Mouse (Mus musculus): ENCODE data around the gene Eif4g3.

The Eif4g3 gene

GRCm38 (mm10) chr4:137991240-137991639, 1.6 kb upstream of the Eif4g3 start:
- DNase-seq = no peak

GRCm38 (mm10) chr4:137993291-137993758, 503 bp downstream of the Eif4g3 start:
- DNase-seq = peak; percentile 100

GRCm38 (mm10) chr4:137993821-137994561, 1.2 kb downstream of the Eif4g3 start:
- DNase-seq = peak; percentile 72

GRCm38 (mm10) chr4:137994562-137995336, 1.9 kb downstream of the Eif4g3 start:
- DNase-seq = no peak

GRCm38 (mm10) chr4:137995399-137995798, 2.6 kb downstream of the Eif4g3 start:
- DNase-seq = peak; percentile 51

GRCm38 (mm10) chr4:137998232-137998631, 5.4 kb downstream of the Eif4g3 start:
- no peak for DNase-seq

GRCm38 (mm10) chr4:138000682-138001081, 7.9 kb downstream of the Eif4g3 start:
- peak; percentile 75 for DNase-seq

- peak; percentile 52 for DNase-seq
These were observed 11.2 kb downstream of the Eif4g3 start for GRCm38 (mm10) chr4:138003909-138004610.

GRCm38 (mm10) chr4:138005781-138006180, 13.0 kb downstream of the Eif4g3 start:
- no peak for DNase-seq

GRCm38 (mm10) chr4:138006951-138007613, 14.3 kb downstream of the Eif4g3 start:
- DNase-seq = no peak

GRCm38 (mm10) chr4:138008646-138009045, 15.8 kb downstream of the Eif4g3 start:
- peak; percentile 56 for DNase-seq

- DNase-seq = no peak
These were observed 17.1 kb downstream of the Eif4g3 start for GRCm38 (mm10) chr4:138009786-138010502.

GRCm38 (mm10) chr4:138013723-138014479, 21.1 kb downstream of the Eif4g3 start:
- DNase-seq = no peak

- no peak for DNase-seq
These were observed 23.1 kb downstream of the Eif4g3 start for GRCm38 (mm10) chr4:138015966-138016365.

GRCm38 (mm10) chr4:138017085-138017637, 24.3 kb downstream of the Eif4g3 start:
- DNase-seq = no peak

GRCm38 (mm10) chr4:138018011-138018410, 25.2 kb downstream of the Eif4g3 start:
- peak; percentile 80 for DNase-seq

- DNase-seq = no peak
These were observed 27.4 kb downstream of the Eif4g3 start for GRCm38 (mm10) chr4:138020231-138020630.

GRCm38 (mm10) chr4:138021651-138022050, 28.8 kb downstream of the Eif4g3 start:
- DNase-seq = no peak

GRCm38 (mm10) chr4:138022761-138023160, 29.9 kb downstream of the Eif4g3 start:
- DNase-seq = no peak

- DNase-seq = no peak
These were observed 30.7 kb downstream of the Eif4g3 start for GRCm38 (mm10) chr4:138023403-138024100.

Measured in kidney, postnatal 10 days (tissue).